Mouse (Mus musculus) bone marrow, adult 2 months (tissue): ENCODE results near the gene S100a5.

Experiments
- CTCF ChIP-seq: fragments of 200-500 bp; IDR thresholded peaks from 2 replicates; pipeline ENCODE4 v1.5.1; 2011; ENCODE audit warnings: low read length, control low read depth; ENCODE audit not compliant: control insufficient read depth, insufficient read depth
- POLR2A ChIP-seq: fragments of 200-500 bp; IDR thresholded peaks from 2 replicates; pipeline ENCODE4 v1.6.1; 2011; ENCODE audit warnings: low read depth, mild to moderate bottlenecking, control low read depth, low read length, borderline replicate concordance; ENCODE audit not compliant: control insufficient read depth

DNA sequence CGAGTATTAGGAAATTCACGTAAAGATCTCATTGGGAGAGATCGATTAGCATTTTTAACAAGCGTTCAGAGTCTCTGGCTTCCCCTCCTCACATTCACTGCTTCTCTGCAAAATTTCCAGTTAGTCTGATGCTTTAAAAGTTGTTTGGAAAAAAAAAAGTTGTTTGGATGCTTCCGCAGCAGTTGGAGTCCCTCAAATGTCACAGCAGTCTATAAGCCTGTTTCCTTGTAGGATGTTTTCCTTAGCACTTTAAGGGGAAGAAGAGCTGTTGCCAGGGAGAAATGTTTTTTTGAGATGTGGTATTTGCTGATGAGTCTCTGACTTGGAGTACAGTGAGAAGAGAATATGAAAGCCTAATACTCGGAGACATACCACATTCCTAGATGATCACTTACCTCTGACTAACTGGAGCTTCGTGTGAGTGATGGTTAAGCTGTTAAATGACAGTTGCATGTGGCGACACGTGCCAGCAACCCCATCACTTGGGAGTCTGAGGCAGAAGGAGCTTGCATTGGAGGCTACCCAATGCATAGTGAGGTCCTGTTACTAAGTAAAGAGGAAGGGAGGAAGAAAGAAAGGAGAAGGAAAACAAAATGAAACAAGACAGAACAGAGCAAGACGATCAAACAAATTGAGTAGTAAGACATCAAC, 31.8 kb upstream of the S100a5 start:
- TF ChIP-seq POLR2A (no peak), CTCF (no peak)
